Mouse (Mus musculus): ENCODE data around the gene Tut1. TPM values are rescaled to one million over a fixed set of nuclear protein-coding genes. Genes with fewer than 3 reads are reported as not detected.
A peak's percentile ranks its signal among the peaks of the same experiment; 100 is the strongest.

Gene Tut1
- polyA plus RNA-seq, 1 experiment from 2014 or later, result 19.8 TPM

GRCm38 (mm10) chr19:8989567-8990431 is 36.2 kb downstream of the Tut1 start:
- no peaks in the 10 kb centered on the region for H3K27me3 ChIP-seq (ENCODE audit: control insufficient read depth, insufficient read depth, low read length)
- peak overlapping the region; percentile 76 for H3K4me2 ChIP-seq
- H3K9me3 ChIP-seq (replicated peaks; ENCODE audit: control insufficient read depth, low read length), result no peaks in the 10 kb centered on the region
- peaks cover 50% of the 10 kb centered on the region for H3K4me1 ChIP-seq (ENCODE audit: control insufficient read depth, insufficient read depth, low read length)
- no peaks in the 10 kb centered on the region for H3K36me3 ChIP-seq (ENCODE audit: control insufficient read depth, insufficient read depth, low read length)
- H3K9ac ChIP-seq (ENCODE audit: low read depth, low read length), result peak overlapping the region; percentile 86
- H3K27ac ChIP-seq (ENCODE audit: low read depth, low read length), result peak overlapping the region; percentile 90
- WGBS (ENCODE audit: insufficient replicate concordance), result under 1% methylated on average over 52 of the region's 53 CpGs
- H3K4me3 ChIP-seq (ENCODE audit: low read depth, low read length), result peak overlapping the region; percentile 70
- ATAC-seq (replicated peaks; ENCODE audit: insufficient number of reproducible peaks, low FRiP score, low TSS enrichment), result peak; percentile 66

- ATAC-seq (replicated peaks; ENCODE audit: insufficient number of reproducible peaks, low FRiP score, low TSS enrichment), result peak; percentile 0; the same call in 1 of the 2 replicates
- peak overlapping the region; percentile 76 for H3K4me2 ChIP-seq
- 10% methylated on average over 15 of the region's 15 CpGs for WGBS (ENCODE audit: insufficient replicate concordance)
- peak overlapping the region; percentile 70 for H3K4me3 ChIP-seq (ENCODE audit: low read depth, low read length)
- H3K27me3 ChIP-seq (ENCODE audit: control insufficient read depth, insufficient read depth, low read length), result no peaks in the 10 kb centered on the region
- no peaks in the 10 kb centered on the region for H3K36me3 ChIP-seq (ENCODE audit: control insufficient read depth, insufficient read depth, low read length)
- H3K9ac ChIP-seq (ENCODE audit: low read depth, low read length), result peak overlapping the region; percentile 86
- H3K4me1 ChIP-seq (ENCODE audit: control insufficient read depth, insufficient read depth, low read length), result peaks cover 45% of the 10 kb centered on the region
- peak overlapping the region; percentile 90 for H3K27ac ChIP-seq (ENCODE audit: low read depth, low read length)
- no peaks in the 10 kb centered on the region for H3K9me3 ChIP-seq (replicated peaks; ENCODE audit: control insufficient read depth, low read length)
Measured at GRCm38 (mm10) chr19:8990432-8991102, 36.9 kb downstream of the Tut1 start.

GRCm38 (mm10) chr19:8991245-8991870 is 37.7 kb downstream of the Tut1 start:
- WGBS (ENCODE audit: insufficient replicate concordance), result 48% methylated on average over 4 of the region's 4 CpGs
- Histone ChIP-seq H3K4me3 (ENCODE audit: low read depth, low read length) (peak overlapping the region; percentile 70), H3K27me3 (ENCODE audit: control insufficient read depth, insufficient read depth, low read length) (no peaks in the 10 kb centered on the region), H3K4me2 (peak overlapping the region; percentile 76), H3K9ac (ENCODE audit: low read depth, low read length) (peak overlapping the region; percentile 34; the same call in 1 of the 2 replicates), H3K27ac (ENCODE audit: low read depth, low read length) (peak overlapping the region; percentile 90), H3K36me3 (ENCODE audit: control insufficient read depth, insufficient read depth, low read length) (no peaks in the 10 kb centered on the region), H3K4me1 (ENCODE audit: control insufficient read depth, insufficient read depth, low read length) (peaks cover 40% of the 10 kb centered on the region), H3K9me3 (replicated peaks; ENCODE audit: control insufficient read depth, low read length) (no peaks in the 10 kb centered on the region)
- no peak for ATAC-seq (replicated peaks; ENCODE audit: insufficient number of reproducible peaks, low FRiP score, low TSS enrichment)

GRCm38 (mm10) chr19:8991871-8992735 is 38.5 kb downstream of the Tut1 start:
- no peaks in the 10 kb centered on the region for H3K27me3 ChIP-seq (ENCODE audit: control insufficient read depth, insufficient read depth, low read length)
- no peaks in the 10 kb centered on the region for H3K36me3 ChIP-seq (ENCODE audit: control insufficient read depth, insufficient read depth, low read length)
- 75% methylated on average over 13 of the region's 13 CpGs for WGBS (ENCODE audit: insufficient replicate concordance)
- ATAC-seq (replicated peaks; ENCODE audit: insufficient number of reproducible peaks, low FRiP score, low TSS enrichment), result no peak
- peak overlapping the region; percentile 76 for H3K4me2 ChIP-seq
- H3K9me3 ChIP-seq (replicated peaks; ENCODE audit: control insufficient read depth, low read length), result no peaks in the 10 kb centered on the region
- H3K27ac ChIP-seq (ENCODE audit: low read depth, low read length), result peak overlapping the region; percentile 90
- H3K4me3 ChIP-seq (ENCODE audit: low read depth, low read length), result peak overlapping the region; percentile 70; the same call in 1 of the 2 replicates
- H3K4me1 ChIP-seq (ENCODE audit: control insufficient read depth, insufficient read depth, low read length), result peaks cover 42% of the 10 kb centered on the region
- peak overlapping the region; percentile 34 for H3K9ac ChIP-seq (ENCODE audit: low read depth, low read length)

GRCm38 (mm10) chr19:8992769-8993624 is 39.4 kb downstream of the Tut1 start:
- WGBS (ENCODE audit: insufficient replicate concordance), result 32% methylated on average over 12 of the region's 12 CpGs
- H3K9ac ChIP-seq (ENCODE audit: low read depth, low read length), result 0 out of 2 replicates have a peak overlapping the region, but pooled peaks have one; percentile 12
- H3K4me3 ChIP-seq (ENCODE audit: low read depth, low read length), result no peak overlapping the region
- peak; percentile 35 for ATAC-seq (replicated peaks; ENCODE audit: insufficient number of reproducible peaks, low FRiP score, low TSS enrichment)
- H3K9me3 ChIP-seq (replicated peaks; ENCODE audit: control insufficient read depth, low read length), result no peaks in the 10 kb centered on the region
- no peaks in the 10 kb centered on the region for H3K36me3 ChIP-seq (ENCODE audit: control insufficient read depth, insufficient read depth, low read length)
- H3K4me2 ChIP-seq, result peak overlapping the region; percentile 76
- H3K4me1 ChIP-seq (ENCODE audit: control insufficient read depth, insufficient read depth, low read length), result peaks cover 47% of the 10 kb centered on the region
- H3K27me3 ChIP-seq (ENCODE audit: control insufficient read depth, insufficient read depth, low read length), result no peaks in the 10 kb centered on the region
- peak overlapping the region; percentile 90 for H3K27ac ChIP-seq (ENCODE audit: low read depth, low read length)

GRCm38 (mm10) chr19:8993625-8993912 is 39.9 kb downstream of the Tut1 start:
- H3K27ac ChIP-seq (ENCODE audit: low read depth, low read length), result no peak overlapping the region
- H3K9ac ChIP-seq (ENCODE audit: low read depth, low read length), result no peak overlapping the region; the same call in 1 of the 2 replicates
- WGBS (ENCODE audit: insufficient replicate concordance), result 64% methylated on average over 2 of the region's 2 CpGs
- H3K36me3 ChIP-seq (ENCODE audit: control insufficient read depth, insufficient read depth, low read length), result no peaks in the 10 kb centered on the region
- no peaks in the 10 kb centered on the region for H3K27me3 ChIP-seq (ENCODE audit: control insufficient read depth, insufficient read depth, low read length)
- H3K4me1 ChIP-seq (ENCODE audit: control insufficient read depth, insufficient read depth, low read length), result peaks cover 44% of the 10 kb centered on the region
- H3K4me3 ChIP-seq (ENCODE audit: low read depth, low read length), result no peak overlapping the region
- ATAC-seq (replicated peaks; ENCODE audit: insufficient number of reproducible peaks, low FRiP score, low TSS enrichment), result no peak
- no peaks in the 10 kb centered on the region for H3K9me3 ChIP-seq (replicated peaks; ENCODE audit: control insufficient read depth, low read length)
- H3K4me2 ChIP-seq, result no peak overlapping the region

GRCm38 (mm10) chr19:8994813-8995607 is 41.4 kb downstream of the Tut1 start:
- no peak for ATAC-seq (replicated peaks; ENCODE audit: insufficient number of reproducible peaks, low FRiP score, low TSS enrichment)
- no peak overlapping the region for H3K27ac ChIP-seq (ENCODE audit: low read depth, low read length)

More at GRCm38 (mm10) chr19:8994813-8995607, 41.4 kb downstream of the Tut1 start:
- Histone ChIP-seq H3K36me3 (ENCODE audit: control insufficient read depth, insufficient read depth, low read length) (no peaks in the 10 kb centered on the region), H3K27me3 (ENCODE audit: control insufficient read depth, insufficient read depth, low read length) (no peaks in the 10 kb centered on the region), H3K9me3 (replicated peaks; ENCODE audit: control insufficient read depth, low read length) (no peaks in the 10 kb centered on the region), H3K4me2 (no peak overlapping the region), H3K4me3 (ENCODE audit: low read depth, low read length) (no peak overlapping the region), H3K9ac (ENCODE audit: low read depth, low read length) (no peak overlapping the region), H3K4me1 (ENCODE audit: control insufficient read depth, insufficient read depth, low read length) (peaks cover 41% of the 10 kb centered on the region)
- WGBS (ENCODE audit: insufficient replicate concordance), result 76% methylated on average over 10 of the region's 10 CpGs

Measured in heart, embryonic 11.5 days (tissue).